Mouse (Mus musculus): Measurements from ENCODE around the gene Ralgps2. TPM values are rescaled to one million over a fixed set of nuclear protein-coding genes. Genes with fewer than 3 reads are reported as not detected.
A peak's percentile ranks its signal among the peaks of the same experiment; 100 is the strongest.

Ralgps2 gene
- polyA plus RNA-seq, 1 experiment from 2014 or later, result 55.2 TPM

DNA sequence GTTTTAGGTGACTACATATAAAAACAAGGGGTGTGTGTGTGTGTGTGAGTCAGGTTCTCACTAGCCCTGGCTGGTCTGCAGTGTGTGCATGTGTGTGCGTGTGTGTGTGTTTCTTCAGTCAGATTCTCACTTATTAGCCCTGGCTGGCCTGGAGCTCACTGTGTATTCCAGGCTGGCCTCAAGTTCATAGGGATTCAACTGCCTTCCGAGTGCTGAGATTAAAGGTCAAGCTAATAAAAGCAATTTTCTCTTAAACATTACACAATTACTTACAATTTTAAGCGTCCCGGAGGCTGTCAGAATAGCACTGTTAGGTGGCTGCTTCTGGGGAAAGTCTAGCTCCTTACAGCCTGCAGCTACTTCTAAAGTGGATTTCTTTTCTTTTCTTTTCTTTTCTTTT lies 101.2 kb downstream of the Ralgps2 start, which contains the start of gene Angptl1:
Gene Angptl1, plus strand, starts transcription at position 386 of the 400 bp plus-strand sequence.
- Histone ChIP-seq H3K27ac (peak within 1 kb of the TSS; percentile 67), H3K4me3 (peak within 1 kb of the TSS; percentile 33; the same call in 1 of the 2 replicates), H3K9me3 (no peaks in the 10 kb centered on the region), H3K36me3 (no peaks in the 10 kb centered on the region), H3K27me3 (ENCODE audit: insufficient read depth, poor library complexity, severe bottlenecking) (no peaks in the 10 kb centered on the region), H3K4me1 (peaks cover 32% of the 10 kb centered on the region)
- DNase-seq (ENCODE audit: low spot score), result no peak
- WGBS, result 77% methylated on average over 4 of the region's 4 CpGs

DNA sequence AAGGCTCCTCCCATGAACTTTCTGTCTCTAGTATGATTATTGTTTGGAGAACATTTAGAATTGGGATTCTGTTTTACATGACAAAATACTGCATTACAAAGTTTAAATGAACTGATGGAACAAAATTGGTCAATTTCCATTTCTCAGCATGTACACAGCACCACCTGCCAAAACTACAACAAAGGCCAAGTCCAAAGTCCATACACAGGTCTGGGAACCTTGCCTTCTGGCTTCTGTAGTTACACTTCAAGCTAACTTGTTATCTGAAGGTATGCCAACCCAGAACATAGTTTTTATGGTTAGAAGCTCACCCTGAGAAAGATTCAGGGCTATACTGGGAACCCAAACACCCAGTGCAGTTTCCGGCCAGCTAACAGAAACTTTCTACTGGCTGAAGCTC lies 120.2 kb downstream of the Ralgps2 start:
- Histone ChIP-seq H3K27ac (no peak overlapping the region), H3K36me3 (peaks cover 52% of the 10 kb centered on the region), H3K4me3 (no peak overlapping the region), H3K4me1 (peaks cover 5% of the 10 kb centered on the region), H3K9me3 (no peaks in the 10 kb centered on the region), H3K27me3 (ENCODE audit: insufficient read depth, poor library complexity, severe bottlenecking) (no peaks in the 10 kb centered on the region)
- WGBS, result 96% methylated on average over 1 of the region's 1 CpGs
- no peak for DNase-seq (ENCODE audit: low spot score)

DNA sequence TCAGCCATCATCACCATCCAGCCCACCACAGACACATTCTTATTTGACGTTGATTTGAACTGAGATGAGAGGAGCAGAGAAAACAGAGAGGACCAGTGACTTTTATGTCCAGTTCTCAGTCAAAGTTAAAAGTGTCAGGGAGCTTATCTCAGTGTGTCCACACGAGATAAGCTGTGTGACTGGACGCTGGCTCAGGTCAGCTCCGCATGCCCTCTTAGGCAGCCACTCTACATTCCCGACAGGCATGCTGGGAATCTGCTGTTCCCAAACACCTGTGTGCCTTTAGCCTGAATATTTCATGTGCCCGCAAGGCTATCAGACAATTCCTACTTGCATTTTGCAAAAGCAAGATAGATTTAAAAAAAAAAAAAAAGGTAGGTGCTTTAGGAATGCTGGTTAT lies 125.9 kb downstream of the Ralgps2 start:
- WGBS, result 17% methylated on average over 6 of the region's 6 CpGs
- H3K4me3 ChIP-seq, result no peak overlapping the region

DNA sequence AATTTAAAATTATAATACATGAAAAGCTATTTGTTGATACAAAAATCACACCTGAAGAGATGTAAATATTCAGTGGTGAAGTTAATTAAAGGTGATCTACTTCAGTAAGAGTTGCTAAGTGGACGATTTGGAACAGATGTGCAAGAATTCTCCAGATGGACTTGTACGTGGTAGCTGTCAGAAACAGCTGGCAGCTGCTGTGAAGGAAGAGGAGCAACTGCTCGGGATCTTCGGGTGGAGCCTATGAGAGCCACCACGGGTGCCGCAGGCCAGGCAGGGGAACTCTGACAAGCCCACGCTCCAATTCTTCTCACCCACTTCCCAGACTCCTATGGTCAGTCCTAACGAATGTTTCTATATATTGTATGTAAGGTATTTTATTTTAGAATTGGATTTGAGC lies 126.7 kb downstream of the Ralgps2 start:
- Histone ChIP-seq H3K9me3 (no peaks in the 10 kb centered on the region), H3K36me3 (peaks cover 40% of the 10 kb centered on the region), H3K27me3 (ENCODE audit: insufficient read depth, poor library complexity, severe bottlenecking) (no peaks in the 10 kb centered on the region), H3K27ac (no peak overlapping the region), H3K4me3 (no peak overlapping the region), H3K4me1 (peaks cover 25% of the 10 kb centered on the region)
- DNase-seq (ENCODE audit: low spot score), result no peak
- WGBS, result 60% methylated on average over 8 of the region's 8 CpGs

More for the DNA sequence above, 125.9 kb downstream of the Ralgps2 start:
- Histone ChIP-seq H3K27ac (no peak overlapping the region), H3K27me3 (ENCODE audit: insufficient read depth, poor library complexity, severe bottlenecking) (no peaks in the 10 kb centered on the region), H3K9me3 (no peaks in the 10 kb centered on the region), H3K36me3 (peaks cover 44% of the 10 kb centered on the region), H3K4me1 (peaks cover 25% of the 10 kb centered on the region)
- no peak for DNase-seq (ENCODE audit: low spot score)

DNA sequence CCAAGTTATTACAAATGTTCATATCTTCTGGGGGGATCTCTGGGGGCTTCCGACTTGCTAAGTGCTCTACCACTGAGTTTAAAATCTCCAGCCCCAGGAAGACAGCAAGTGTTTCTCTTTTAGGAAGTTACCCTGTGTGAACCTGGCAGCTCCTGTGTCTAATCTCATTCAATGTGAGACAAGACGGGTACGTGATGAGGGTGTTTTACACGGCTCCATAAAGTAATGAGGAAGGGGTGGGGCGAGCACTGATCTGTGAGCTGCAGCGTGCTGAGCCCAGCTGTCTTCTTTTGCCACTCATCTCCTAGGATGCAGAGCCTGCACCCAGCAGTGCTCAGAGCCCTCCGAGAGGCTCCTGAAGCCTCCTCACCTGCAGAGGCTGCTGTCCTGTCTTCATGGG lies 127.5 kb downstream of the Ralgps2 start:
- H3K4me1 ChIP-seq, result peaks cover 25% of the 10 kb centered on the region
- H3K9me3 ChIP-seq, result no peaks in the 10 kb centered on the region
- no peak overlapping the region for H3K4me3 ChIP-seq
- H3K27me3 ChIP-seq (ENCODE audit: insufficient read depth, poor library complexity, severe bottlenecking), result no peaks in the 10 kb centered on the region
- 64% methylated on average over 7 of the region's 7 CpGs for WGBS
- DNase-seq (ENCODE audit: low spot score), result no peak
- H3K27ac ChIP-seq, result no peak overlapping the region
- peaks cover 32% of the 10 kb centered on the region for H3K36me3 ChIP-seq

DNA sequence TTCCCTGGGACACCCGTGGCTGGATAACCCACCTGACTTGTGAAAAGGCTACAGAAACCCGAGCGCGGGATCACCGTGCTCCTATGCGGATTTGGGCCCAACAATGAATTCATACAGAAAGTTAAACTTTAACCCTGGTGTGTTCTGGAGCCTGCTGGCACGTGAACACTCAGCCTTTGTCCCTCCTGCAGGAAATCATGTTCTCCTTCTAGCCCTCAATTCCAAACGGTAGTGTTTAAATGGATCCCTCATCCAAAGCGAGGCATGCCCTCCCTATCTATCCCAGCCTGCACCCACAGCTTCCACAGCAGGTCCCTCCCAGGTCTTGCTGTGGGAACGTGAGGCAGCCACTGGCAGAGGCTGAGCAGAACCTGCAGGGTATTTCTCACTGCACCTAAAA lies 131.1 kb downstream of the Ralgps2 start:
- Histone ChIP-seq H3K9me3 (no peaks in the 10 kb centered on the region), H3K27me3 (ENCODE audit: insufficient read depth, poor library complexity, severe bottlenecking) (no peaks in the 10 kb centered on the region), H3K27ac (no peak overlapping the region), H3K36me3 (peaks cover 16% of the 10 kb centered on the region; the same call in 1 of the 2 replicates), H3K4me1 (peaks cover 11% of the 10 kb centered on the region), H3K4me3 (no peak overlapping the region)
- 77% methylated on average over 10 of the region's 10 CpGs for WGBS
- no peak for DNase-seq (ENCODE audit: low spot score)

DNA sequence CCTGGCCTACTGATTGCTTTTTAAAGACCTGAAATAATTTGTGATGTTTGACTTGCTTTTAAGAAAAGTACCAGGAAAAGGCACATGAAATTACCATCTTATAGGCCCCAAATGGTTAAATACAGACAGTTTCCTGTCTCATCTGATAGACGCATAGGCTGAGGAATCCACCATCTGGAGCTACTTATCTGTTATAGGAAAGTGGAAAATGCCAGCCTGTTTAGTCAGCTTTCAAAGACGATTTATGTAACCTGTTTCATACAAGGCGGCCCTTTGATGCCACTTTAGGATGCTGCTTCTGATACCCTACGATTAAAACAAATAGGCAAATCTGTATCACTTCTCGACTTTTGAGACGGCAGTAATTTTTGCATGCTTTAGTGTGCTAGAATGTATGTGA lies 138.2 kb downstream of the Ralgps2 start:
- Histone ChIP-seq H3K4me1 (peaks cover 6% of the 10 kb centered on the region; the same call in 1 of the 2 replicates), H3K27ac (no peak overlapping the region), H3K27me3 (ENCODE audit: insufficient read depth, poor library complexity, severe bottlenecking) (no peaks in the 10 kb centered on the region), H3K9me3 (no peaks in the 10 kb centered on the region), H3K36me3 (no peaks in the 10 kb centered on the region), H3K4me3 (no peak overlapping the region)
- WGBS, result 64% methylated on average over 6 of the region's 6 CpGs
- DNase-seq (ENCODE audit: low spot score), result no peak

DNA sequence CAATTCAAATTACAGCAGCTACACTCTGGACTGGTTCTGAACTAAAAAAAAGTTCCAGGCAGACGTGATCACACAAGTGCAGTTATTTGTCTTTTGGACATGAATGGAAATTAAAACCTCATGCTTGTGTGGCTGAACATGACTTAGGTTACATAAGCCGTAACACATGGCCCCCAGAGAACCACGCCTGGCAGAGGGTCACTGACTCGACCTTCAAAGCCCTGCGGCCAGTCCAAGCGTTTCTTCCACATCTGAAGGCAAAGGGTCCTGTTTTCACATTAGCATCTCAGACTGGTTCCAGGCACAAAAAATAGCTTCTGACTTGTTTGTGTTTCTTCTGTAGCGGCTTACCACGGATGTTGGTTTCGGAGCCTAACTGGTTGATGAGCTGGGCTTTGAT lies 143.2 kb downstream of the Ralgps2 start:
- H3K4me1 ChIP-seq, result peaks cover 10% of the 10 kb centered on the region; the same call in 1 of the 2 replicates
- no peaks in the 10 kb centered on the region for H3K9me3 ChIP-seq
- DNase-seq (ENCODE audit: low spot score), result no peak
- H3K4me3 ChIP-seq, result no peak overlapping the region
- H3K36me3 ChIP-seq, result no peaks in the 10 kb centered on the region
- 73% methylated on average over 9 of the region's 9 CpGs for WGBS
- no peaks in the 10 kb centered on the region for H3K27me3 ChIP-seq (ENCODE audit: insufficient read depth, poor library complexity, severe bottlenecking)
- no peak overlapping the region for H3K27ac ChIP-seq

DNA sequence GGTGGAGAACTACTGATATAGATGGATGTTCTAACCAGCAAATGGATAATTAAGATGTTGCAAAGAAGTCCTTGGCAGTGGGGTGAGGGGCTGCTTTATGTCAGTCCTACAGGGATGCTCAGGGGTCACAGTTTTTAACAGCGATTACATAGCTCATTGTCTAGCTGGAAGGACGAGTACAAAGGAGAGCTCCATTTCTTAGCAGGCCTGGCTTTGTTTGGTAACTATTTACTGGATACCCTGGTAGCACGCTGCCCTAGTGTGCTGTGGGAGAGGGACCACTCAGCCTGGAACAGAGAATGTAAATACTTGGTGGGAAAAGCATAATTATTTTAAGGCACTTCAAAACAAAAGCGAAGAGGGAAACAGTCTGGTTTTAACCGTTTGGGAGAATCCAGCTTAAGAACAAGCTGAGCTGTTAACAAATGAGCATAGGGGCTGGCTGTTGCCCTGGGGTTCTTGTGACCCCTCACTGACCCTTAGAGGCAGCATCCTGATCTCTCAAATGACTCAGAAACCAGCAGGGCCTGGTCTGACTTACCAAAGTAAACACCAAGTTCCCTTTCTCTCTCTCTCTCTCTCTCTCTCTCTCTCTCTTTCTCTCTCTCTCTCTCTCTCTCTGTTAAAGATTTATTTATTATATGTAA lies 149.5 kb downstream of the Ralgps2 start:
- no peak overlapping the region for H3K4me3 ChIP-seq
- DNase-seq (ENCODE audit: low spot score), result no peak
- peaks cover 27% of the 10 kb centered on the region for H3K4me1 ChIP-seq
- H3K36me3 ChIP-seq, result no peaks in the 10 kb centered on the region
- 0 out of 2 replicates have a peak, but pooled peaks cover 4% of the 10 kb centered on the region for H3K27me3 ChIP-seq (ENCODE audit: insufficient read depth, poor library complexity, severe bottlenecking)
- no peaks in the 10 kb centered on the region for H3K9me3 ChIP-seq
- H3K27ac ChIP-seq, result peak overlapping the region; percentile 47; the same call in 1 of the 2 replicates
- 45% methylated on average over 5 of the region's 5 CpGs for WGBS

DNA sequence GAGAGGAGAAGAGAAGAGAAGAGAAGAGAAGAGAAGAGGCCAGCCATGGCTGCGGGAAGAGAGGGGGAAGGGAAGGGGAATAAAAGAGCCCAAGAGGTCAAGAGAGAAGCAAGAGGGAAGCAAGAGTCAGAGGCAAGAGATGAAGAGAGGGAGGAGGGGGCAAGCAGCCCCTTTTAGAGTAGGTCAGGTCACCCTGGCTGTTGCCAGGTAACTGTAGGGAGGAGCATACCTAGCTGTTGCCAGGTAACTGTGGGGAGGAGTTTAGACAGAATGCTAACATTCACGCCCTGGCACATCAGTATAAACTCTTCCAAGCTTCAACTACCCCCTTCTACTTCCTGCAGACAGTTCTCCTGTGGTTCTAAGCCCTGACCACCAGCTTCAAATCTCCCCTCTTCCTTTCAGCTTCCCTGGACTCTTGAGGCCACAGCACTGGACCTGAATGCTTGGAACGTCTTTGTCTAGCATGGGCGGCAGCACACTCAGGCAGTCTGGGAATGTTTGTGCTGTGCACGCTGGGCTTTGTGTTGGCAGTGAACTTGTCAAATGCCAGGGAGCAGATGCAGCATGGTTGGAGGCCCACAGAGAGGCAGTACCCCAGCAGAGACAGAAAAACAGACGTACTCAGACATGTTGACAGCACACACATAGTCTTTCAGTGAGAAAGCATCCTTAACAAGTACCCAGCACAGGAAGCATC lies 152.1 kb downstream of the Ralgps2 start:
- 50% methylated on average over 6 of the region's 6 CpGs for WGBS
- H3K9me3 ChIP-seq, result no peaks in the 10 kb centered on the region
- 0 out of 2 replicates have a peak overlapping the region, but pooled peaks have one; percentile 48 for H3K27ac ChIP-seq
- DNase-seq (ENCODE audit: low spot score), result no peak
- H3K4me1 ChIP-seq, result peaks cover 30% of the 10 kb centered on the region
- H3K4me3 ChIP-seq, result no peak overlapping the region
- H3K27me3 ChIP-seq (ENCODE audit: insufficient read depth, poor library complexity, severe bottlenecking), result 0 out of 2 replicates have a peak, but pooled peaks cover 4% of the 10 kb centered on the region
- no peaks in the 10 kb centered on the region for H3K36me3 ChIP-seq

DNA sequence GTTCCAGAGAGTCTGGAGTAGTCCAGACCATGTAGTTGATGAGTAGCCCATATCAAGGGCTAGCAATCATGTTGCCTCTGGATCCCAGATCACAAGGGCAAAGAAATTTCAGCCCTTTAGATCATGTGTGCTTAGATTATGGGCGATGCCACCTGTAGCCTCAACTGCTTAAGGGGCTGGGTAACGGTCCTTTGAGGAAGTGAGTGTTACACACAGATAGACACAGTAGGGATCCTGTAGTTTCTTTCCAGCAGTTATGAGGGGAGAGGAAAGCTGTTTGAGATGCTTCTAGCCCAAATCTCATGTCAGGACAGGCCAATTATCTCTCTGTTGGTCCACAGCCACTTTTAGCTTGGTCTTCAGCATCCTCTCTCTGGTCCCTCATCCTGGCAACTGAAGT lies 153.4 kb downstream of the Ralgps2 start:
- 77% methylated on average over 2 of the region's 2 CpGs for WGBS
- no peaks in the 10 kb centered on the region for H3K36me3 ChIP-seq
- no peak overlapping the region for H3K27ac ChIP-seq
- H3K4me3 ChIP-seq, result no peak overlapping the region
- no peaks in the 10 kb centered on the region for H3K9me3 ChIP-seq
- H3K27me3 ChIP-seq (ENCODE audit: insufficient read depth, poor library complexity, severe bottlenecking), result 0 out of 2 replicates have a peak, but pooled peaks cover 4% of the 10 kb centered on the region
- H3K4me1 ChIP-seq, result peaks cover 41% of the 10 kb centered on the region
- no peak for DNase-seq (ENCODE audit: low spot score)

DNA sequence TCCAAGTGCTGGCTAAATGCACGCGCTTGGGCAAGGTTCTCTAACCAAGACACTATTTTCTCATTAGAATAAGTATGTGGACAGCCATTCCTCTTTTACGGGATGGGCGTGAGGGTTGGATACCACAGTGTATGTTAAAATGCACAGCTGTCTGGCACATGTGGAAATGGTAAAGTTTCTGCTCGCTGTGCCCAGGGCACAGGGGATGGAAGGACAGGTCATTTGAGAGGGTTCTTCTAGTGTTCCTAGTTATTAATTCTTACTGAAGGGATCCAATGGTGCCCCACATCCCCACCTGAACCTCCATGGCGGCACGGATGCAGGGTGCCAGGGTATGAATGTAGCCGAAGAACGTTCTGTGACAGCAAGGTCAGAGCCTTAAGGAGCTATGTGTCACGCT lies 154.5 kb downstream of the Ralgps2 start:
- Histone ChIP-seq H3K4me1 (peaks cover 43% of the 10 kb centered on the region), H3K27me3 (ENCODE audit: insufficient read depth, poor library complexity, severe bottlenecking) (0 out of 2 replicates have a peak, but pooled peaks cover 4% of the 10 kb centered on the region), H3K36me3 (no peaks in the 10 kb centered on the region), H3K4me3 (no peak overlapping the region), H3K9me3 (no peaks in the 10 kb centered on the region), H3K27ac (no peak overlapping the region)
- 88% methylated on average over 10 of the region's 10 CpGs for WGBS
- DNase-seq (ENCODE audit: low spot score), result no peak

DNA sequence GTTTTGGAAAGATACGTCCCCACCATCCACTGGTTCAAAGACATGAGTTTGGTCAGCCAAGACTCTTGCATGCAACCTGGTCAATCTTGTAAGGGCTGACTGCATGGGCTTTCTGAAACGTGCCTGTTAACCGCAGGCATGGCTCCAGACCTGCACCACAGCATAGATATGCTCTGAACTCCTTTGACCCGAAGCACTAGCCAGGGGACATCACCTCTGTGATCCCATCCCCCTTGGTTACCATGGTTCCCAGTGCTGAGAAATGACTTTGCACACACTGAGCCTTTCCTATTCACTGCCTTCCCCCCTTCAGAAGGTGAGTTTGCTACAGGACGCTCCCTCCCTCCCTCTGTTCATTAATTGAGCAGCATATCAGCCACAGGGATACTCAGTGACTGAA lies 155.3 kb downstream of the Ralgps2 start:
- Histone ChIP-seq H3K27me3 (ENCODE audit: insufficient read depth, poor library complexity, severe bottlenecking) (0 out of 2 replicates have a peak, but pooled peaks cover 4% of the 10 kb centered on the region), H3K4me1 (peaks cover 43% of the 10 kb centered on the region), H3K27ac (no peak overlapping the region), H3K36me3 (no peaks in the 10 kb centered on the region), H3K9me3 (no peaks in the 10 kb centered on the region), H3K4me3 (no peak overlapping the region)
- WGBS, result 70% methylated on average over 5 of the region's 5 CpGs
- DNase-seq (ENCODE audit: low spot score), result no peak
